In the genomic region with DNA sequence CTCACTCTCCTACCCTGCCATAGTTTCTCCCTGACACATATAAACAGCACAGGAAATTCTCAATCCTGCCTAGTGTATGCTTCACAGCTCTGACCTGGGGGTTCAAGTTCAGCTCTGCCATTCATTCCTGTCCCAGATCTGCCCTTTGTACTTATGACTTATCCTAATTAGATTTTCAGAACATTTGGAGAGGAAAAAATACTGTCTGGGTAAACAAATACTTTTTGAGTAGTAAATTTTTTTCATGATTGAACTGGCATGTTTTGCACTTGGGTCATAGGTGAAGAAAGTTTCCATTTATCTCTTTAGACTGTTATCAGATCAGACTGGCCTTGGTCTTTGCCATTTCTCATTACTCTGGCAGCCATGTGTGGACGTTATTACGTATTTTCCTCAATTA, we compare ENCODE assay signal across 24 mouse cellular contexts.
DNase-seq lines count a peak whose midpoint lies in the region; ATAC-seq lines count a peak whose summit lies in the region.
"Had no signal": no experiment of that assay in that cellular context is flagged by ENCODE, and none has a peak within 500 bp of the region (broad histone marks: within the 10 kb centered on the region; RNA-seq: fewer than 3 reads in every experiment).

No protein-coding gene starts in this region.

- H3K27me3 ChIP-seq in kidney, embryonic 16.5 days (ENCODE audit: insufficient read depth, low read length) = no peaks in the 10 kb centered on the region
- H3K27me3 ChIP-seq in forebrain, embryonic 15.5 days = no peaks in the 10 kb centered on the region
- H3K27me3 ChIP-seq: forebrain, embryonic 13.5 days; heart, embryonic 13.5 days had no signal

- no peak for ATAC-seq in kidney, embryonic 16.5 days (ENCODE audit: low FRiP score, low TSS enrichment)
- no peak for ATAC-seq in forebrain, embryonic 15.5 days (replicated peaks)
- ATAC-seq: CD4-positive, CD25-positive, alpha-beta regulatory T cell, adult 4 months; forebrain, embryonic 13.5 days; forebrain, postnatal 0 days had no signal

- peak; percentile 15 for DNase-seq in kidney, adult 11 months
- peak; percentile 59 for DNase-seq in kidney, adult 9 months
- no peak for DNase-seq in kidney, adult 18-20 months
- peak; percentile 12 for DNase-seq in kidney, postnatal 10 days
- peak; percentile 41 for DNase-seq in kidney, postnatal 14 days
- no peak for DNase-seq in layer of hippocampus, postnatal 10 days (ENCODE audit: low spot score in 2 of 2)
- DNase-seq: adrenal gland, adult 8-10 months; cerebellum, adult 18-20 months; cerebellum, adult 9-10 months; cerebellum, postnatal 14 days; forebrain, postnatal 0 days; gastrocnemius, adult 2 months; gastrocnemius, postnatal 14 days; heart, adult 18-20 months; heart, postnatal 14 days; heart, postnatal 4 days had no signal

- 56% methylated on average over 2 of the region's 2 CpGs for WGBS in kidney, embryonic 16.5 days
- 98% methylated on average over 2 of the region's 2 CpGs for WGBS in forebrain, embryonic 15.5 days

- H3K27ac ChIP-seq in kidney, embryonic 16.5 days (ENCODE audit: low read length) = no peak overlapping the region
- no peak overlapping the region for H3K27ac ChIP-seq in forebrain, embryonic 15.5 days (replicated peaks)
- H3K27ac ChIP-seq: forebrain, embryonic 10.5 days; forebrain, embryonic 13.5 days; gastrocnemius, adult 2 months; heart, embryonic 10.5 days; heart, embryonic 13.5 days; hindbrain, embryonic 14.5 days had no signal

- 0 out of 2 replicates have a peak, but pooled peaks cover 4% of the 10 kb centered on the region for H3K36me3 ChIP-seq in kidney, embryonic 16.5 days (ENCODE audit: insufficient read depth, low read length)
- no peaks in the 10 kb centered on the region for H3K36me3 ChIP-seq in forebrain, embryonic 15.5 days
- H3K36me3 ChIP-seq: forebrain, embryonic 10.5 days; heart, embryonic 10.5 days; heart, embryonic 13.5 days had no signal

- peaks cover 12% of the 10 kb centered on the region for H3K4me1 ChIP-seq in kidney, embryonic 16.5 days (ENCODE audit: insufficient read depth, low read length)
- H3K4me1 ChIP-seq in forebrain, embryonic 15.5 days = no peaks in the 10 kb centered on the region
- H3K4me1 ChIP-seq: forebrain, embryonic 10.5 days; forebrain, embryonic 13.5 days; heart, embryonic 10.5 days had no signal

- H3K9me3 ChIP-seq in kidney, embryonic 16.5 days (ENCODE audit: low read length) = no peaks in the 10 kb centered on the region
- H3K9me3 ChIP-seq in forebrain, embryonic 15.5 days = no peaks in the 10 kb centered on the region
- H3K9me3 ChIP-seq: forebrain, embryonic 10.5 days; forebrain, embryonic 13.5 days; heart, embryonic 10.5 days; heart, embryonic 13.5 days had no signal

- H3K9ac ChIP-seq in kidney, embryonic 16.5 days (replicated peaks; ENCODE audit: low read length) = no peak overlapping the region
- no peak overlapping the region for H3K9ac ChIP-seq in forebrain, embryonic 15.5 days (replicated peaks)
- H3K9ac ChIP-seq: forebrain, embryonic 13.5 days; forebrain, postnatal 0 days; heart, embryonic 13.5 days; hindbrain, embryonic 14.5 days had no signal

- H3K4me2 ChIP-seq in kidney, embryonic 16.5 days (replicated peaks; ENCODE audit: low read depth, low read length) = no peak overlapping the region
- H3K4me2 ChIP-seq in forebrain, embryonic 15.5 days (replicated peaks) = no peak overlapping the region
- H3K4me2 ChIP-seq: forebrain, embryonic 13.5 days; heart, embryonic 13.5 days; hindbrain, embryonic 14.5 days had no signal

- H3K4me3 ChIP-seq in kidney, embryonic 16.5 days (ENCODE audit: low read length) = no peak overlapping the region
- no peak overlapping the region for H3K4me3 ChIP-seq in forebrain, embryonic 15.5 days
- H3K4me3 ChIP-seq: forebrain, embryonic 10.5 days; forebrain, embryonic 13.5 days; gastrocnemius, adult 2 months; heart, embryonic 10.5 days; heart, embryonic 13.5 days had no signal

Comparison
In these comparisons a context has a peak if more than half of its experiments do, and no peak if none do; other contexts are left out.
1. DNase-seq: peak in kidney, adult 11 months (single experiment), kidney, adult 9 months (single experiment), kidney, postnatal 10 days (single experiment) and kidney, postnatal 14 days (single experiment); none in kidney, adult 18-20 months (single experiment) and layer of hippocampus, postnatal 10 days (0 of 2).